Mouse (Mus musculus): ENCODE results near the gene Scyl3. TPM values are rescaled to one million over a fixed set of nuclear protein-coding genes. Genes with fewer than 3 reads are reported as not detected.

Scyl3 gene
- 12.3 and 13.6 TPM in 2 replicates for polyA plus RNA-seq (2015; fragmentation: Nextera tagmentation; extraction: Ambion mirVana)

- no peaks in the 10 kb centered on the region; the same call in 1 of the 2 replicates for H3K36me3 ChIP-seq (ENCODE audit: insufficient read depth, low read length)
- H3K4me1 ChIP-seq (ENCODE audit: insufficient read depth, low read depth, low read length) = peaks cover 7% of the 10 kb centered on the region; the same call in 1 of the 2 replicates
- peak within 1 kb of the TSS; percentile 88 for H3K4me2 ChIP-seq (replicated peaks; ENCODE audit: low read depth, low read length)
- TF ChIP-seq CTCF (IDR thresholded peaks at IDR 0.05) (no peak), EP300 (IDR thresholded peaks at IDR 0.05) (no peak)
- H3K9me3 ChIP-seq (ENCODE audit: low read length) = no peaks in the 10 kb centered on the region
- H3K27ac ChIP-seq (ENCODE audit: low read length) = peak within 1 kb of the TSS; percentile 84
- no peak for ATAC-seq
- DNase-seq (ENCODE audit: low spot score) = no peak
- peak within 1 kb of the TSS; percentile 94 for H3K4me3 ChIP-seq (ENCODE audit: low read depth, low read length)
- WGBS = 65% methylated on average over 7 of the region's 7 CpGs
- H3K9ac ChIP-seq (replicated peaks; ENCODE audit: low read depth) = peak within 1 kb of the TSS; percentile 98
- no peaks in the 10 kb centered on the region for H3K27me3 ChIP-seq (replicated peaks; ENCODE audit: insufficient read depth, low read length)
These were observed at the start of gene Scyl3 for GRCm38 (mm10) chr1:163928846-163929245. Gene Scyl3, plus strand, starts transcription at chr1:163929100.

- H3K27ac ChIP-seq (ENCODE audit: low read length) = no peak overlapping the region
- DNase-seq (ENCODE audit: low spot score) (no peak), ATAC-seq (no peak)
- no peaks in the 10 kb centered on the region for H3K27me3 ChIP-seq (replicated peaks; ENCODE audit: insufficient read depth, low read length)
- TF ChIP-seq CTCF (IDR thresholded peaks at IDR 0.05) (no peak), EP300 (IDR thresholded peaks at IDR 0.05) (no peak)
- no peaks in the 10 kb centered on the region for H3K4me1 ChIP-seq (ENCODE audit: insufficient read depth, low read depth, low read length)
- H3K4me2 ChIP-seq (replicated peaks; ENCODE audit: low read depth, low read length) = no peak overlapping the region
- H3K36me3 ChIP-seq (ENCODE audit: insufficient read depth, low read length) = no peaks in the 10 kb centered on the region
- no peak overlapping the region for H3K4me3 ChIP-seq (ENCODE audit: low read depth, low read length)
- H3K9me3 ChIP-seq (ENCODE audit: low read length) = no peaks in the 10 kb centered on the region
- no peak overlapping the region for H3K9ac ChIP-seq (replicated peaks; ENCODE audit: low read depth)
These were observed 39.3 kb upstream of the Scyl3 start for GRCm38 (mm10) chr1:163889629-163890028.

- H3K4me3 ChIP-seq (ENCODE audit: low read depth, low read length) = no peak overlapping the region
- H3K27me3 ChIP-seq (replicated peaks; ENCODE audit: insufficient read depth, low read length) = no peaks in the 10 kb centered on the region
- no peaks in the 10 kb centered on the region for H3K4me1 ChIP-seq (ENCODE audit: insufficient read depth, low read depth, low read length)
- DNase-seq (ENCODE audit: low spot score) (no peak), ATAC-seq (no peak)
- 92% methylated on average over 5 of the region's 5 CpGs for WGBS
- H3K4me2 ChIP-seq (replicated peaks; ENCODE audit: low read depth, low read length) = no peak overlapping the region
- H3K27ac ChIP-seq (ENCODE audit: low read length) = no peak overlapping the region
- no peaks in the 10 kb centered on the region for H3K36me3 ChIP-seq (ENCODE audit: insufficient read depth, low read length)
- no peak overlapping the region for H3K9ac ChIP-seq (replicated peaks; ENCODE audit: low read depth)
- TF ChIP-seq CTCF (IDR thresholded peaks at IDR 0.05) = no peak
- TF ChIP-seq EP300 (IDR thresholded peaks at IDR 0.05) = no peak
- H3K9me3 ChIP-seq (ENCODE audit: low read length) = no peaks in the 10 kb centered on the region
These were observed 35.6 kb upstream of the Scyl3 start for GRCm38 (mm10) chr1:163893294-163893693.

- no peak overlapping the region for H3K4me3 ChIP-seq (ENCODE audit: low read depth, low read length)
- no peak overlapping the region for H3K9ac ChIP-seq (replicated peaks; ENCODE audit: low read depth)
- WGBS = 72% methylated on average over 11 of the region's 11 CpGs
- DNase-seq (ENCODE audit: low spot score) (no peak), ATAC-seq (no peak)
- no peak overlapping the region for H3K4me2 ChIP-seq (replicated peaks; ENCODE audit: low read depth, low read length)
- H3K4me1 ChIP-seq (ENCODE audit: insufficient read depth, low read depth, low read length) = no peaks in the 10 kb centered on the region
- H3K36me3 ChIP-seq (ENCODE audit: insufficient read depth, low read length) = no peaks in the 10 kb centered on the region
- H3K9me3 ChIP-seq (ENCODE audit: low read length) = no peaks in the 10 kb centered on the region
- no peak for TF ChIP-seq EP300 (IDR thresholded peaks at IDR 0.05)
- TF ChIP-seq CTCF (IDR thresholded peaks at IDR 0.05) = no peak
- H3K27ac ChIP-seq (ENCODE audit: low read length) = no peak overlapping the region
- H3K27me3 ChIP-seq (replicated peaks; ENCODE audit: insufficient read depth, low read length) = no peaks in the 10 kb centered on the region
These were observed 34.9 kb upstream of the Scyl3 start for GRCm38 (mm10) chr1:163893774-163894527.

GRCm38 (mm10) chr1:163898291-163898764, 30.6 kb upstream of the Scyl3 start:
- WGBS = 38% methylated on average over 5 of the region's 5 CpGs
- no peak overlapping the region for H3K9ac ChIP-seq (replicated peaks; ENCODE audit: low read depth)
- TF ChIP-seq CTCF (IDR thresholded peaks at IDR 0.05) (no peak), EP300 (IDR thresholded peaks at IDR 0.05) (no peak)
- no peaks in the 10 kb centered on the region for H3K9me3 ChIP-seq (ENCODE audit: low read length)
- H3K4me1 ChIP-seq (ENCODE audit: insufficient read depth, low read depth, low read length) = no peaks in the 10 kb centered on the region
- H3K4me3 ChIP-seq (ENCODE audit: low read depth, low read length) = no peak overlapping the region
- no peak overlapping the region for H3K4me2 ChIP-seq (replicated peaks; ENCODE audit: low read depth, low read length)
- no peak overlapping the region for H3K27ac ChIP-seq (ENCODE audit: low read length)
- H3K36me3 ChIP-seq (ENCODE audit: insufficient read depth, low read length) = no peaks in the 10 kb centered on the region
- ATAC-seq (no peak), DNase-seq (ENCODE audit: low spot score) (no peak)
- no peaks in the 10 kb centered on the region for H3K27me3 ChIP-seq (replicated peaks; ENCODE audit: insufficient read depth, low read length)

GRCm38 (mm10) chr1:163899575-163899974, 29.3 kb upstream of the Scyl3 start:
- 87% methylated on average over 2 of the region's 2 CpGs for WGBS
- no peak for TF ChIP-seq EP300 (IDR thresholded peaks at IDR 0.05)
- no peaks in the 10 kb centered on the region for H3K4me1 ChIP-seq (ENCODE audit: insufficient read depth, low read depth, low read length)
- no peak overlapping the region for H3K9ac ChIP-seq (replicated peaks; ENCODE audit: low read depth)
- no peak for DNase-seq (ENCODE audit: low spot score)
- no peak overlapping the region for H3K4me2 ChIP-seq (replicated peaks; ENCODE audit: low read depth, low read length)
- no peaks in the 10 kb centered on the region for H3K36me3 ChIP-seq (ENCODE audit: insufficient read depth, low read length)
- H3K9me3 ChIP-seq (ENCODE audit: low read length) = no peaks in the 10 kb centered on the region
- no peak for ATAC-seq
- no peak overlapping the region for H3K4me3 ChIP-seq (ENCODE audit: low read depth, low read length)
- H3K27me3 ChIP-seq (replicated peaks; ENCODE audit: insufficient read depth, low read length) = no peaks in the 10 kb centered on the region
- no peak overlapping the region for H3K27ac ChIP-seq (ENCODE audit: low read length)
